Comparison of ENCODE assay signal across 24 mouse cellular contexts in the genomic region with DNA sequence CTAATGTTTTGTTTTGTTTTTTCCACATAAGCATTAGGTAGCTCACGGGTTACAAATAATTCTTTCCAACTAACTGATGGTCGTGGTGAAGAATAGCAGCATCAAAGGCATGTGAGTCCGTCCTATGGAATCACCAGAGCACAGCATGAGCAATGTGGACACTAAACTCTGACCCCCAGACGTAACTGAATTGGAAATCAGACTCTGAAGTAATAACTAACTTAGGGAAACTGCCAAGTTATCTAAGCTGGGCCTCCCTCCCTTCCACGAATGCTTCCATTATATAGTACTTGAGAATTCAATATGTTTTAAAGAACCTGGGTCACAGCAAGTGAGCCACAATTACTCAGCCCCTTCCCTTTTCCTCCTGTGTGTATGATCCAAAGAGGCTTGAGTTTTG.
"Had no signal": no experiment of that assay in that cellular context is flagged by ENCODE, and none has a peak within 500 bp of the region (broad histone marks: within the 10 kb centered on the region; RNA-seq: fewer than 3 reads in every experiment).

No protein-coding gene starts in this region.

- H3K9me3 ChIP-seq: forebrain, embryonic 15.5 days; heart, embryonic 13.5 days; heart, embryonic 15.5 days; hindbrain, embryonic 13.5 days; hindbrain, embryonic 15.5 days; limb, embryonic 13.5 days; limb, embryonic 15.5 days; liver, embryonic 13.5 days; liver, embryonic 15.5 days had no signal

- ATAC-seq: hindbrain, postnatal 0 days had no signal

- H3K9ac ChIP-seq: forebrain, embryonic 15.5 days; forebrain, postnatal 0 days; heart, embryonic 13.5 days; heart, embryonic 15.5 days; hindbrain, embryonic 13.5 days; hindbrain, embryonic 15.5 days; limb, embryonic 13.5 days; limb, embryonic 15.5 days; liver, embryonic 13.5 days; liver, embryonic 15.5 days had no signal

- H3K27ac ChIP-seq: forebrain, embryonic 15.5 days; heart, adult 2 months; heart, embryonic 13.5 days; hindbrain, embryonic 13.5 days; hindbrain, embryonic 15.5 days; hindbrain, postnatal 0 days; kidney, postnatal 0 days; limb, embryonic 13.5 days; limb, embryonic 15.5 days; liver, embryonic 13.5 days; liver, embryonic 15.5 days had no signal

- H3K27me3 ChIP-seq: forebrain, embryonic 15.5 days; heart, embryonic 13.5 days; heart, embryonic 15.5 days; hindbrain, embryonic 13.5 days; hindbrain, embryonic 15.5 days; limb, embryonic 13.5 days; limb, embryonic 15.5 days; liver, embryonic 13.5 days; liver, embryonic 15.5 days had no signal

- H3K4me1 ChIP-seq: heart, embryonic 13.5 days; heart, embryonic 15.5 days; hindbrain, embryonic 13.5 days; hindbrain, embryonic 15.5 days; limb, embryonic 13.5 days; limb, embryonic 15.5 days; liver, embryonic 13.5 days; liver, embryonic 15.5 days had no signal

- H3K4me3 ChIP-seq: forebrain, embryonic 15.5 days; heart, adult 2 months; heart, embryonic 13.5 days; heart, embryonic 15.5 days; hindbrain, embryonic 13.5 days; hindbrain, embryonic 15.5 days; limb, embryonic 13.5 days; limb, embryonic 15.5 days; liver, embryonic 13.5 days; liver, embryonic 15.5 days had no signal

- H3K4me2 ChIP-seq: forebrain, embryonic 15.5 days; heart, embryonic 11.5 days; heart, embryonic 13.5 days; heart, embryonic 15.5 days; hindbrain, embryonic 13.5 days; hindbrain, embryonic 15.5 days; limb, embryonic 13.5 days; limb, embryonic 15.5 days; liver, embryonic 13.5 days; liver, embryonic 15.5 days had no signal

- DNase-seq: forebrain, postnatal 0 days; gastrocnemius, postnatal 14 days; gastrocnemius, postnatal 36 days; heart, adult 11 months; heart, adult 2 months; heart, postnatal 14 days; heart, postnatal 36 days; kidney, adult 11 months; kidney, postnatal 14 days; layer of hippocampus, adult 9-11 months; layer of hippocampus, postnatal 36 days; left cerebral cortex, postnatal 4 days; liver, embryonic 13.5 days had no signal

- H3K36me3 ChIP-seq: forebrain, embryonic 15.5 days; heart, embryonic 15.5 days; hindbrain, embryonic 13.5 days; hindbrain, embryonic 15.5 days; limb, embryonic 13.5 days; limb, embryonic 15.5 days; liver, embryonic 13.5 days; liver, embryonic 15.5 days had no signal
